Mouse (Mus musculus) gastrocnemius, postnatal 10 days (tissue): ENCODE measurements around the gene Arhgef10l. TPM values are rescaled to one million over a fixed set of nuclear protein-coding genes. Genes with fewer than 3 reads are reported as not detected.
"Not testable (repeated sequence)": the region's sequence is repeated elsewhere in the genome, so short reads cannot be mapped to it uniquely, and the experiment has no call there.

ENCODE experiments used
- DNase-seq: peaks from one replicate; pipeline ENCODE4 v3.0.0; 2021; ENCODE audit warnings: mixed read lengths
- total RNA-seq, 2 experiments: library from RNA; stranded (reverse); gene quantifications; 2 replicates each; pipeline ENCODE4 v1.2.3; 2021

The Arhgef10l gene
- total RNA-seq, 2 experiments from 2014 or later = 50.3 to 53.7 TPM

- DNase-seq = no peak
Measured at GRCm38 (mm10) chr4:140605790-140606189, 60.0 kb downstream of the Arhgef10l start.

DNA sequence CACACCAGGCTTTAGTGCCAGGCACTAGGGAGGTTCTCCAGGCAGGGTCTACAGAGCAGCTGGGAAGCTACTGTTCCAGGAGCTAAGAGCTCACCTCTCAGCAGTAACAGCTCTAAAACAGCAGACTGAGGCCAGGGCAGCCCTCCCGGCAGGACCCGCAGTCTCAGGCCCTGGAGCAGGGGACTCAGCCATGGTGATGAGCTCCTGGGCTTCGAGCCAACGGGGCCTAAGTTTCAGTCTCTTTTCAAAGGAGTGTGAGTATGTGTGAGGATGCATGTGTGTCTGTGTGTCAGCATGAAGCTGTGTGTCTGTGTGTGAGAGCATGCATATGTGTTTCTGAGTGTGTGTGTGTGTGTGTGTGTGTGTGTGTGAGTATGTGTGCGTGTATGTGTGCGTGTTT lies 60.6 kb downstream of the Arhgef10l start:
- DNase-seq = peak; percentile 64

GRCm38 (mm10) chr4:140604541-140604940 lies 61.3 kb downstream of the Arhgef10l start:
- no peak for DNase-seq

DNA sequence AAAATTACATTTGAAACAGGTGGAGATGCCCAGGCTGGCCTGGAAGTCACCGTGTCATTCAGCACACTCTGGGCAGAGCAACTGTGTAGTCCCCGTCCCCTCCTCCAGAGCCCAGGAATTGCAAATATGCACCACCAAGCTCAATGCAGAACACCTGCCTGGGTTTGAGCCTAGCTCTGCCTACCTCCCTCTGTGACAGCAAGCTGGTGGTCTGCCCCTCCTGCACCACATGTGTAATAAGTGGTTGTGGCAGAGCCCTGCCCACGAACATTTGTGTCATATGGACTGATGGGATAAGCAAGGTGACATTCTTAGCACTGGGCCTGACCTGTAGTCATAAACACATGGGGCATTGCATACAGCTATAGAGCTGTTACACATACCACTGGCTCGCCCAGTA lies 63.8 kb downstream of the Arhgef10l start:
- no peak for DNase-seq

DNA sequence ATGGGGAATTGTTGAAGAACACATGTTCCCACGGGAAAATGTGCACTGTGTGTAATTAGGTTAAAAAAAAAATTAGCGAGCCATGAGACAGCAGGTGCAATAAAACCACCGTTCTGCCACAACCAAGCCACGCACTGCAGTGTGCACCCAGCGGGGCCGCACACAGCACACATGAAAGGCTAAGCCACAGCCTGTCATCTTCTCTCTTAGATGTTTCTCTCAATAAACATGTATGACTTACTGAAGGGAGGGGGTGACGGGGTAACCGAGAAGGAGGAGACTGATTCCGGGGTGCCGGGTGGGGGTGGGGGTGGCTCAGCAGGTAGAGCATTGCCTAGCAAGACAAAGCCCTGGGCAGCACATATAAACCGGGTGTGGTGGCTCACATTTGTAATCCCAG lies 64.7 kb downstream of the Arhgef10l start:
- no peak for DNase-seq

DNA sequence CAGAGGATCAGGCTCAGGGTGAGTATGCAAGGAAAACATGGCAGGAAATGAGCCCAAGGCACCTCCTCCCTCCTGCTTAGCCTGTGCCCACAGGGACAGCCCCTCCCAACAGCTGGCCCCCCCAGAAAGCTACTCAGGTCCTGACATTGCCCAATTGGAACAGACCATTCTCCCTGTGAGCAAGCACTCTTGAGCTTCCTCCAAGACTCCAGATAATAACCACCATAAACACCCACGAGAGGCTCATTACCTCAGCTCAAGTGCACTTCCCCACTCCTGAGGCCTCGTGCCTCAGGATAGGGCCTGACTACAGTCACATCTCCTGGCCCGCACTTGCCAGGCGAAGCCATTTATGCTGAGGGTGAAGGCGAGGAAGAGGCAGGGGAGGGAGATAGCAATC lies 67.0 kb downstream of the Arhgef10l start:
- DNase-seq = no peak

DNA sequence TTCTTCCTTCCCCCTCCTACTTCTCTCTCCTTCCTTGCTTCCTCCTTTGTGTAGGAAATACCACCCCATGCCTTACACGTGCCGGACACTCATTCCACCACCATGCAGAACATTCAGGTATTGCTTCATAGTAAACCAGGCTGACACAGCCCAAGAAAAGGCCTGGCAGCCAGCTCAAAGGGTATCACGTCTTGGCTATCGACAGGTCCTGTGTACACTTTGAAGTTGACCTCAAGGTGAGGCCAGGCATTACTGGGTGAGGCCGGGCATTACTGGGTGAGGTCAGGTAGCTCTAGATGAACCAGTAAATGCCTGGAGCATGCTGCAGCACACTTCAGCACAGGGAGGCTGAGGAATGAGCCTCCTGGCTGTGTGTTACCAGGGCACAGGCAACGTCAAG lies 67.9 kb downstream of the Arhgef10l start:
- no peak for DNase-seq

DNA sequence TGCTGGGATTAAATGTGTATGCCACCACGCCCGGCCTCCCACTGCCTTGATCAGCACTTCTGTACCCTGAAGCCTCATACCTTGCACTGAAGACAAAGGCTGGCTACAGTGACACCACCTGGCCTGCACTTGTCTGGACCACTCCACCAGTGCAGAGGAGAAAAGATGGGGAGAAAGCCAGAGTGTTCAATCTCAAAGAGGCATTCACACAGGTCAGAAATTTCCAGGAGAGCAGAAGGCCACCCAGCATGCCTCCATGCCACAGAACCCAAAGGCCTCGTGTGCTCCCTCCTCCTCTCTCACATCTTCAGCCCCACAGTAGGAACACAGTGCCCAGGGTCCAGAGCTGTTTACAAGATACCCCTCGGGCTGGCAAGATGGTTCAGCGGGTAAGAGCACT lies 68.4 kb downstream of the Arhgef10l start:
- no peak for DNase-seq

DNA sequence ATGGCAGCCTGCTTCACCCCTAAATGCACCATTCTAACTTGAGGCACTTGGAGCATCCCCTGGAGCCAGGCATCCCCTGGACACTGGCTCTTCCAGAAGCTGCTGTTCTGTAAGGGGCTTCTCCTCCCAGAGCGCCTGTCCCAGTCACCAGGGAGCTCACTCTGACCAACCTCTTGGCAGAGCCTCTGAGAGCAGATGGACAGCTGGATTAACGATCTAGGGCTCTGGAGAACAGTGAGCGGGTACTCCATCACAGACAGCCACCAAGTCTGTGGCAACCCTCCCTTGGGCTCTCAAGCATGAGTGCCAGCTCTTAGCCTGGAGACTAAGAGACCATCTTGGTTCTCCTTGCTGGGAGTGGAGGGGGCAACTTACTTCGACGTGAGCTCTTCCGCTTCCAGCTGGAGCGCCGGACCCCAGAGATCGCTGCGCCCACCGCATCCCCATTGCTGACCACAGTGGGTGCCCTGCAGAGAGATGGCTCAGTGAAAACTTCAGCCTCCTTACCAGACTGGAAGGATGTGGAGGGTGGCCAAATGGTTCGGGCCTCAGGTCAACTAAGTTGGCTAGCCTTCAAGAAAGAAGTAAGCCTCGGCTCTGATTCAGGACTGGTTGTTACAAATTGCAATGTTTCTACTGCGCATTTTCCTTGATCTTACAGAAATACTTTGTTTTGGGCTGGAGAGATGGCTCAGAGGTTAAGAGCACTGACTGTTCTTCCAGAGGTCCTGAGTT lies 71.9 kb downstream of the Arhgef10l start:
- DNase-seq = no peak

- no peak for DNase-seq
Measured at GRCm38 (mm10) chr4:140592990-140593770, 72.6 kb downstream of the Arhgef10l start.

- peak; percentile 95 for DNase-seq
Measured at GRCm38 (mm10) chr4:140592217-140592759, 73.5 kb downstream of the Arhgef10l start.

DNA sequence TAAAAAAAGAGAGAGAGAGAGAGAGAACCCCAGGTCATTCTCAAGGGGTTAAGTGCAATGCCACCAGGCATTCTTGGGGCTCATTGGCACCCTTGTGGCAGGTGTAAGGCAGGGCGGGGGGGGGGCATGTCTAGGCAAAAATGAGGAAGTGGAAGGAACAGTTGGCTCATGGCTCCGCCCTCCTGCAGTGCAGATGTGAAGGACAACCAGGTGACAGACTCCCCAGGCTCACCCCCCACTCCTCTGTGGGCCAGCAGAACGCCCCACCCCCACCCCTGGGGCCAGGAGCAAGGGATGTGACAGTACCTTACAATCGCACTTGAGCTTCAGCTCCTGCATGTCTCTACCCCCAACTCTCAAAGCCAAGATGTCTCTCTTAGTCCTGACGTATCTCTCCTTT lies 79.3 kb downstream of the Arhgef10l start:
- no peak for DNase-seq

- DNase-seq = no peak
Measured at GRCm38 (mm10) chr4:140584240-140584639, 81.6 kb downstream of the Arhgef10l start.

- DNase-seq = no peak
Measured at GRCm38 (mm10) chr4:140582390-140583088, 83.3 kb downstream of the Arhgef10l start.

DNA sequence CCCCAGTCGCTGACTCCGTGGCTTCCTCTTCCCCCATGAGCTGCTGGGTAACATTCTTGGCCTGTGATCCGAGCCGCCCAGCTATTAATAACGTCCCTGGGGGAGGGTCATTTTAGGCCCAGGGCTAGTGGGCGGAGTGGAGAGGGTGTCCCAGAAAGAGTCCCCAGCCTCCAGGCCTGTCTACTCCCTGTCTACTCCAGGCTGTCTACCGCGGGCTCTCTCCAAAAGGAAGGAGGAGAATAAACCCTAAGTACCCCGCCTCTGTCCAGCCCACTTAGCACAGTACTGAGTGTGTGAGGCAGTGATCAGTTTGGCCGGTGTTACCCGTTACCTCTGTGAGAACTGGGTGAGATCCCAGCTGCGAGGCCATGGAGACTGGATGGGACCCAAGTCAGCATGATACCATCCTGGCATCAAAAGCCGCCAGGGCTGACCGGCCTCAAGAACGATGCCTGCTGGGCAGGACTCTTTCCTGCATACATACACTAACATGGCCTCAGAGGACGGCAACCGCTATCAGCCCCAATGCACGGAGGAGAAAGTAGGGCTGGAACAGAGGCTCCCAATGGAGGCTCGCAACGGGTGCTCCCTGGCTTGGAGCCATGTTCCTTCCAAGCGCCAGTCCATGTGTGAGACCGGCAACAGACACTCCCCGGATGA lies 84.0 kb downstream of the Arhgef10l start:
- DNase-seq = peak; percentile 60

DNA sequence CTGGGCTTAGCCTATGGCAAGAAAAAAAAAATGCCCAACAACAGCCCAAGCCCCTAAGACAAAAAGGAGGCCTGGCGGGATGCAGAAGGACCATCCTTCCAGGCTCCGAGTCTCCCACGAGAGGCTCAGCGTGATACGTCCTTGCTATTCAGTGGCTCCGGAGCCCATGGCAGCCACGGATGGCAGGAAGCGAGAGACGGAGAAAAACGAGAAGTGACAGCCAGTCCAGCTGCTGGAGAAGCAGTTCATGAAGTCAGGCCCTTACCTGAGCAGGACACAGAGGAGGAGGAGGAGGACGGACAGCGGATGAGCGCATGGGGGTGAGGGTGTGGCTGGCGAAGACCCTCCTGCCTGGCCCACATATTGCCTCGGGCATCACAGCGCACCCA lies 84.5 kb downstream of the Arhgef10l start:
- no peak for DNase-seq

- no peak for DNase-seq
Measured at GRCm38 (mm10) chr4:140580866-140581265, 84.9 kb downstream of the Arhgef10l start.

GRCm38 (mm10) chr4:140579576-140579975 lies 86.2 kb downstream of the Arhgef10l start:
- peak; percentile 50 for DNase-seq

DNA sequence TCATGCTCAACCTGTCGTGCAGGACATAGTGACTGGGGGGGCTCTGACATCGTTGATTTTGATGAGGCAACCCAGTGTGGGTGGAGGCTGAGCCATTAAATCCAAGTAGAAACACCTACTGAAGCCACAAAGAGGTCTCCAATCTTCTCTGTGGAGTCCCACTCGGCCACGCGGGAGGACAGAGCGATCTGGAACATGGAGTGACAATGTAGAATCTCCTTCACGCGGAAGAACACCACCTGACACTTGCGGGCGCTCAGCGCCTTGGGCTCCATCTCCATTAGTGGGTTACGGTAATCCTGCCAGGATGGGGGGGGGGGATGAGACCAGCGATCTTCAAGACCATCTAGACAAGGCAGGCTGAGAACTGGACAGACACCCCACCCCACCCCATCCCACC lies 86.7 kb downstream of the Arhgef10l start:
- DNase-seq = no peak

DNA sequence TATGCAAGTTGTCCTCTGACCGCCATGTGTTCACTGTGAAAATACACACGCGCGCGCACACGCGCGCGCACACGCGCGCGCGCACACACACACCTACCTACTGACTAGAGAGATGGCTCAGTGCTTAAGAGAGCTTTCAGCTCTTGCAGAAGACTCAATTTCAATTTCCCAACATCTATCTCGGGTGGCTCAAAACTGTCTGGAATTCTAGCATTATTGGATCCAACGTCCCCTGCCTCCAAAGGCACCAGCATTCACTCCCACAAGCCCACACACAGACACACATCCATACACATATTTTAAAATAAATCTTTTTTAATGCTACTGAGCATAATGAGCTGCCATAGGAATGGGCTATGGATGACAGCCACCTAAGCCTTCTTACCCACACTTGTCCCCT lies 89.2 kb downstream of the Arhgef10l start:
- no peak for DNase-seq

- DNase-seq = not testable (repeated sequence)
Measured at GRCm38 (mm10) chr4:140574863-140575262, 90.9 kb downstream of the Arhgef10l start.

DNA sequence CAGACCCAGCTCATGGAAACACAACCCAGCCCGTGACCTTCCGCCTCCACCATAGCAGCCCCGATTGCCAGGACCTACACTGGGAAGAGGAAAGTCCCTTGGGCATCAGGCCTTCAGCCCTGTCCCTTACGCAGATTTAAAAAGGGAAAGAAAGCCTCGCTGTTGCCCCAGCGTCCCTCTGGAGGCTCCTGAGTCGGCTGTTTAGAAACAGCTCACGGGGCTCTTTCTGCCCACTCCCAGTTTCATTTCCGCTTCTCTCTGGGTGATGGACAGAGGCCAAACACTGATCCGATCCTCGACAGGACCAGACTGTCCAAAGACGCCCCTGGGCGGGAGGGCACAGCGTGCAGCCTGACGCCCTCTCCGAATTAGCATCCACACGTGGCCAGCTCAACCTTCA lies 93.4 kb downstream of the Arhgef10l start:
- no peak for DNase-seq
